Mouse (Mus musculus): ENCODE measurements around the gene Prf1. TPM values are rescaled to one million over a fixed set of nuclear protein-coding genes. Genes with fewer than 3 reads are reported as not detected.

Gene Prf1
- polyA plus RNA-seq, 1 experiment from 2014 or later = not detected

GRCm38 (mm10) chr10:61341557-61341956 is 43.9 kb downstream of the Prf1 start:
- WGBS = 70% methylated on average over 6 of the region's 6 CpGs
- Histone ChIP-seq H3K4me2 (replicated peaks; ENCODE audit: low read depth) (no peak overlapping the region), H3K4me1 (replicated peaks; ENCODE audit: control insufficient read depth, insufficient read depth) (no peaks in the 10 kb centered on the region), H3K27ac (replicated peaks) (no peak overlapping the region), H3K36me3 (ENCODE audit: control insufficient read depth, insufficient read depth, low read length) (no peaks in the 10 kb centered on the region; the same call in 1 of the 2 replicates), H3K9me3 (ENCODE audit: control insufficient read depth, low read length) (no peaks in the 10 kb centered on the region), H3K9ac (ENCODE audit: low read length) (no peak overlapping the region), H3K4me3 (ENCODE audit: low read depth, low read length) (no peak overlapping the region), H3K27me3 (ENCODE audit: control insufficient read depth, insufficient read depth, low read length) (no peaks in the 10 kb centered on the region)
- TF ChIP-seq CTCF (IDR thresholded peaks at IDR 0.05; ENCODE audit: low read depth) = peak; percentile 98
- no peak for TF ChIP-seq EP300 (optimal IDR thresholded peaks at IDR 0.05)
- DNase-seq (ENCODE audit: low spot score) (peak; percentile 75), ATAC-seq (ENCODE audit: low FRiP score, low TSS enrichment) (peak; percentile 52)

- Histone ChIP-seq H3K4me3 (ENCODE audit: low read depth, low read length) (no peak overlapping the region), H3K9me3 (ENCODE audit: control insufficient read depth, low read length) (no peaks in the 10 kb centered on the region), H3K27me3 (ENCODE audit: control insufficient read depth, insufficient read depth, low read length) (no peaks in the 10 kb centered on the region), H3K36me3 (ENCODE audit: control insufficient read depth, insufficient read depth, low read length) (no peaks in the 10 kb centered on the region; the same call in 1 of the 2 replicates), H3K27ac (replicated peaks) (no peak overlapping the region), H3K9ac (ENCODE audit: low read length) (no peak overlapping the region), H3K4me2 (replicated peaks; ENCODE audit: low read depth) (no peak overlapping the region), H3K4me1 (replicated peaks; ENCODE audit: control insufficient read depth, insufficient read depth) (no peaks in the 10 kb centered on the region)
- DNase-seq (ENCODE audit: low spot score) (no peak), ATAC-seq (ENCODE audit: low FRiP score, low TSS enrichment) (no peak)
- 86% methylated on average over 13 of the region's 13 CpGs for whole genome bisulfite sequencing
- TF ChIP-seq EP300 (optimal IDR thresholded peaks at IDR 0.05) (no peak), CTCF (IDR thresholded peaks at IDR 0.05; ENCODE audit: low read depth) (no peak)
Measured at GRCm38 (mm10) chr10:61342750-61343149, 45.1 kb downstream of the Prf1 start.

- peak; percentile 75 for DNase-seq (ENCODE audit: low spot score)
- no peak overlapping the region for H3K4me2 ChIP-seq (replicated peaks; ENCODE audit: low read depth)
- no peaks in the 10 kb centered on the region for H3K27me3 ChIP-seq (ENCODE audit: control insufficient read depth, insufficient read depth, low read length)
- no peak overlapping the region for H3K9ac ChIP-seq (ENCODE audit: low read length)
- TF ChIP-seq EP300 (optimal IDR thresholded peaks at IDR 0.05) (no peak), CTCF (IDR thresholded peaks at IDR 0.05; ENCODE audit: low read depth) (peak; percentile 88)
- no peak overlapping the region for H3K27ac ChIP-seq (replicated peaks)
- no peaks in the 10 kb centered on the region; the same call in 1 of the 2 replicates for H3K36me3 ChIP-seq (ENCODE audit: control insufficient read depth, insufficient read depth, low read length)
- no peak overlapping the region for H3K4me3 ChIP-seq (ENCODE audit: low read depth, low read length)
- 0 out of 2 replicates have a peak, but pooled peaks have one; percentile 25 for ATAC-seq (ENCODE audit: low FRiP score, low TSS enrichment)
- H3K9me3 ChIP-seq (ENCODE audit: control insufficient read depth, low read length) = no peaks in the 10 kb centered on the region
- no peaks in the 10 kb centered on the region for H3K4me1 ChIP-seq (replicated peaks; ENCODE audit: control insufficient read depth, insufficient read depth)
- 63% methylated on average over 8 of the region's 8 CpGs for WGBS
Measured at GRCm38 (mm10) chr10:61343950-61344349, 46.3 kb downstream of the Prf1 start.

GRCm38 (mm10) chr10:61345179-61345578 is 47.5 kb downstream of the Prf1 start:
- H3K4me1 ChIP-seq (replicated peaks; ENCODE audit: control insufficient read depth, insufficient read depth) = no peaks in the 10 kb centered on the region
- 84% methylated on average over 8 of the region's 8 CpGs for WGBS

GRCm38 (mm10) chr10:61346374-61346773 is 48.7 kb downstream of the Prf1 start:
- TF ChIP-seq CTCF (IDR thresholded peaks at IDR 0.05; ENCODE audit: low read depth) = no peak
- no peak for TF ChIP-seq EP300 (optimal IDR thresholded peaks at IDR 0.05)
- Histone ChIP-seq H3K9ac (ENCODE audit: low read length) (peak overlapping the region; percentile 4; the same call in 1 of the 2 replicates), H3K27ac (replicated peaks) (no peak overlapping the region)

More at GRCm38 (mm10) chr10:61345179-61345578, 47.5 kb downstream of the Prf1 start:
- H3K36me3 ChIP-seq (ENCODE audit: control insufficient read depth, insufficient read depth, low read length) = no peaks in the 10 kb centered on the region; the same call in 1 of the 2 replicates
- no peak overlapping the region for H3K27ac ChIP-seq (replicated peaks)
- ATAC-seq (ENCODE audit: low FRiP score, low TSS enrichment) (no peak), DNase-seq (ENCODE audit: low spot score) (no peak)
- no peaks in the 10 kb centered on the region for H3K27me3 ChIP-seq (ENCODE audit: control insufficient read depth, insufficient read depth, low read length)
- H3K4me2 ChIP-seq (replicated peaks; ENCODE audit: low read depth) = no peak overlapping the region
- no peak overlapping the region for H3K9ac ChIP-seq (ENCODE audit: low read length)
- no peak overlapping the region for H3K4me3 ChIP-seq (ENCODE audit: low read depth, low read length)
- H3K9me3 ChIP-seq (ENCODE audit: control insufficient read depth, low read length) = no peaks in the 10 kb centered on the region
- TF ChIP-seq CTCF (IDR thresholded peaks at IDR 0.05; ENCODE audit: low read depth) = no peak
- no peak for TF ChIP-seq EP300 (optimal IDR thresholded peaks at IDR 0.05)

GRCm38 (mm10) chr10:61351216-61351615 is 53.6 kb downstream of the Prf1 start:
- no peak for DNase-seq (ENCODE audit: low spot score)
- Histone ChIP-seq H3K9ac (ENCODE audit: low read length) (no peak overlapping the region), H3K4me1 (replicated peaks; ENCODE audit: control insufficient read depth, insufficient read depth) (no peaks in the 10 kb centered on the region), H3K27me3 (ENCODE audit: control insufficient read depth, insufficient read depth, low read length) (no peaks in the 10 kb centered on the region), H3K9me3 (ENCODE audit: control insufficient read depth, low read length) (no peaks in the 10 kb centered on the region), H3K36me3 (ENCODE audit: control insufficient read depth, insufficient read depth, low read length) (no peaks in the 10 kb centered on the region; the same call in 1 of the 2 replicates), H3K4me3 (ENCODE audit: low read depth, low read length) (no peak overlapping the region), H3K4me2 (replicated peaks; ENCODE audit: low read depth) (no peak overlapping the region), H3K27ac (replicated peaks) (no peak overlapping the region)
- ATAC-seq (ENCODE audit: low FRiP score, low TSS enrichment) = no peak
- WGBS = 67% methylated on average over 4 of the region's 4 CpGs
- TF ChIP-seq CTCF (IDR thresholded peaks at IDR 0.05; ENCODE audit: low read depth) (no peak), EP300 (optimal IDR thresholded peaks at IDR 0.05) (no peak)

More at GRCm38 (mm10) chr10:61346374-61346773, 48.7 kb downstream of the Prf1 start:
- no peak overlapping the region for H3K4me2 ChIP-seq (replicated peaks; ENCODE audit: low read depth)
- no peaks in the 10 kb centered on the region; the same call in 1 of the 2 replicates for H3K36me3 ChIP-seq (ENCODE audit: control insufficient read depth, insufficient read depth, low read length)
- DNase-seq (ENCODE audit: low spot score) (no peak), ATAC-seq (ENCODE audit: low FRiP score, low TSS enrichment) (no peak)
- H3K4me3 ChIP-seq (ENCODE audit: low read depth, low read length) = no peak overlapping the region
- no peaks in the 10 kb centered on the region for H3K9me3 ChIP-seq (ENCODE audit: control insufficient read depth, low read length)
- 18% methylated on average over 10 of the region's 10 CpGs for whole genome bisulfite sequencing
- no peaks in the 10 kb centered on the region for H3K27me3 ChIP-seq (ENCODE audit: control insufficient read depth, insufficient read depth, low read length)
- no peaks in the 10 kb centered on the region for H3K4me1 ChIP-seq (replicated peaks; ENCODE audit: control insufficient read depth, insufficient read depth)

Other genes with a start within 250 kb of the Prf1 start
- gene Pcbd1, start 208.5 kb upstream of the Prf1 start, polyA plus RNA-seq (2015; fragmentation: Nextera tagmentation; extraction: Ambion mirVana) = 95.2 and 96.2 TPM in 2 replicates
- gene Sgpl1, start 150.1 kb upstream of the Prf1 start, polyA plus RNA-seq (2015; fragmentation: Nextera tagmentation; extraction: Ambion mirVana) = 25.0 and 26.6 TPM in 2 replicates
- 0.29 and 0.30 TPM in 2 replicates for gene Tbata, start 125.9 kb upstream of the Prf1 start, polyA plus RNA-seq (2015; fragmentation: Nextera tagmentation; extraction: Ambion mirVana)
- gene Adamts14, start 24.4 kb upstream of the Prf1 start, polyA plus RNA-seq (2015; fragmentation: Nextera tagmentation; extraction: Ambion mirVana) = 1.1 TPM in 2 replicates
- gene Pald1, start 85.7 kb downstream of the Prf1 start, polyA plus RNA-seq (2015; fragmentation: Nextera tagmentation; extraction: Ambion mirVana) = 5.6 and 5.7 TPM in 2 replicates
- gene Nodal, start 120.1 kb downstream of the Prf1 start, polyA plus RNA-seq (2015; fragmentation: Nextera tagmentation; extraction: Ambion mirVana) = 0.05 TPM in 1 of 2 replicates, not detected in the other
- 41.5 and 47.7 TPM in 2 replicates for gene Eif4ebp2, start 154.8 kb downstream of the Prf1 start, polyA plus RNA-seq (2015; fragmentation: Nextera tagmentation; extraction: Ambion mirVana)
- 6.7 and 7.3 TPM in 2 replicates for gene Lrrc20, start 178.0 kb downstream of the Prf1 start, polyA plus RNA-seq (2015; fragmentation: Nextera tagmentation; extraction: Ambion mirVana)

Data from stomach, postnatal 0 days (tissue).